Mouse (Mus musculus): ENCODE measurements around the gene Rbfox1. TPM values are rescaled to one million over a fixed set of nuclear protein-coding genes. Genes with fewer than 3 reads are reported as not detected.

Gene Rbfox1
- polyA plus RNA-seq, 1 experiment from 2014 or later: 148 TPM

DNA sequence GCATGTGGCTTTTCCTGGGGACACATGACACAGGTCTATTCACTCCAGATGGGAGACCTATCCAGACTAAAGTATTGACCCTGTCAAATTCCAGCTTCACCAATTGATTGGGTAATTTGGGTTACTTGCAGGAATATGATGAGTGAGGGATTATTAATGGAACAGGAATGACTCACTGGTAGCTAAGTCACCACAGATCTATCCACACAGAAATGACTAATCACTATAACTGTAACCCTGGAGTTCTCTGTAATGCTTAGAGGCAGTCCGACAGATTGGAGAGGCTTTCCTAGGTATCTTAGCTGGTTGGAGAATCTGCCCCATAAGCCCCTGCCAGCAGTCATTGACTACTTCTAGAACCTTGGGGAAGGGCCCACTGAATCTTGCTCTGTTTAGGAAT is 827.2 kb downstream of the Rbfox1 start:
- ATAC-seq (ENCODE audit: low FRiP score): no peak
- no peak overlapping the region for H3K4me3 ChIP-seq
- H3K4me1 ChIP-seq (replicated peaks): peaks cover 9% of the 10 kb centered on the region
- no peaks in the 10 kb centered on the region for H3K27me3 ChIP-seq
- no peaks in the 10 kb centered on the region for H3K9me3 ChIP-seq
- H3K27ac ChIP-seq: no peak overlapping the region
- no peak overlapping the region for H3K4me2 ChIP-seq
- no peaks in the 10 kb centered on the region for H3K36me3 ChIP-seq
- 97% methylated on average over 1 of the region's 1 CpGs for WGBS
- H3K9ac ChIP-seq: no peak overlapping the region

DNA sequence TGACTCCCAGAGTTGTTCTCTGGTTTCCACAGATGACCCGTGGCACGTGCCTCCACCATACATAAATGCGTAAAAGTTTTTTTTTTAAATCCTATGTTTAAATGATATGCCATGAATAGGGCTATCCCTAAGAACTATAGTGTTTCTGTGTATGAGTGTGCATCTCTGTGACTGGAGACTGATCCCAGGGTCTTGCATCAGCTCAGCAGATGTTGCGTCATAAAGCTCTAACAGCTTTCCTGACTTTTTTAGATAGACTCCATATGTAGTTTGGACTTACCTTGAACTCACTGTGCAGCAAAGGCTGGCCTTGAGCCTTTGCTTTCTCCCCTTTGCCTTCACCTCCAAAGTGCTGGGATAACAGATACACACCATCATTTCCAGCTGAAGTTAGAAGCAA is 830.1 kb downstream of the Rbfox1 start:
- 97% methylated on average over 4 of the region's 4 CpGs for WGBS
- Histone ChIP-seq H3K36me3 (no peaks in the 10 kb centered on the region), H3K27me3 (no peaks in the 10 kb centered on the region), H3K9me3 (no peaks in the 10 kb centered on the region), H3K27ac (no peak overlapping the region), H3K4me3 (no peak overlapping the region), H3K9ac (no peak overlapping the region), H3K4me1 (replicated peaks) (peaks cover 12% of the 10 kb centered on the region), H3K4me2 (no peak overlapping the region)
- ATAC-seq (ENCODE audit: low FRiP score): no peak

GRCm38 (mm10) chr16:6716214-6716911 is 831.2 kb downstream of the Rbfox1 start:
- Histone ChIP-seq H3K9ac (no peak overlapping the region), H3K4me3 (no peak overlapping the region), H3K27me3 (no peaks in the 10 kb centered on the region), H3K27ac (peak overlapping the region; percentile 10; the same call in 1 of the 2 replicates), H3K9me3 (no peaks in the 10 kb centered on the region), H3K4me1 (replicated peaks) (peaks cover 12% of the 10 kb centered on the region), H3K4me2 (no peak overlapping the region), H3K36me3 (no peaks in the 10 kb centered on the region)
- WGBS: 71% methylated on average over 9 of the region's 9 CpGs
- ATAC-seq (ENCODE audit: low FRiP score): 0 out of 2 replicates have a peak, but pooled peaks have one; percentile 69

GRCm38 (mm10) chr16:6719027-6719426 is 833.9 kb downstream of the Rbfox1 start:
- Histone ChIP-seq H3K4me2 (no peak overlapping the region), H3K36me3 (no peaks in the 10 kb centered on the region), H3K27ac (peak overlapping the region; percentile 58), H3K4me3 (no peak overlapping the region), H3K9me3 (no peaks in the 10 kb centered on the region), H3K4me1 (replicated peaks) (peaks cover 12% of the 10 kb centered on the region), H3K9ac (no peak overlapping the region), H3K27me3 (no peaks in the 10 kb centered on the region)
- ATAC-seq (ENCODE audit: low FRiP score): no peak
- WGBS: 79% methylated on average over 8 of the region's 8 CpGs

DNA sequence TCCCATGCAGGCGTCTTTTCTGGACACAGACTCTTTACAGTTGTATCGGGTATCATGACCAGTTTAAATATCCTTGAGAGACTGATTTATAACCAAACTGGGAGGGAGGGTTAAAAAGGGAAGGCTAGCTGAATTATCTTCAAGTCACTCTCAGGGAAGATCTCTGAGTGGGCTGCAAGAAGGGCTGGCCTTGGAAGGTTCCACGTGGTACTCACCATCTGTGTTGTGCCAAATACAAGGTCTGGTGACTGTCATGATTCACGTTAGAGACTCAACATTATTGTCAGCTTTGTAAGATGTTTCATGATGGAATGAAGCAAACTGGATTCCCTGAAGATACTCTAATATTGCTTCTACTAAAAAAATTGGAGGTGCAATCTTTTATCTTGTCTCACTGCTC is 847.5 kb downstream of the Rbfox1 start:
- Histone ChIP-seq H3K27ac (no peak overlapping the region), H3K4me2 (no peak overlapping the region), H3K36me3 (no peaks in the 10 kb centered on the region), H3K27me3 (no peaks in the 10 kb centered on the region), H3K9ac (no peak overlapping the region), H3K4me3 (no peak overlapping the region), H3K9me3 (no peaks in the 10 kb centered on the region), H3K4me1 (replicated peaks) (no peaks in the 10 kb centered on the region)
- no peak for ATAC-seq (ENCODE audit: low FRiP score)
- 85% methylated on average over 4 of the region's 4 CpGs for WGBS

DNA sequence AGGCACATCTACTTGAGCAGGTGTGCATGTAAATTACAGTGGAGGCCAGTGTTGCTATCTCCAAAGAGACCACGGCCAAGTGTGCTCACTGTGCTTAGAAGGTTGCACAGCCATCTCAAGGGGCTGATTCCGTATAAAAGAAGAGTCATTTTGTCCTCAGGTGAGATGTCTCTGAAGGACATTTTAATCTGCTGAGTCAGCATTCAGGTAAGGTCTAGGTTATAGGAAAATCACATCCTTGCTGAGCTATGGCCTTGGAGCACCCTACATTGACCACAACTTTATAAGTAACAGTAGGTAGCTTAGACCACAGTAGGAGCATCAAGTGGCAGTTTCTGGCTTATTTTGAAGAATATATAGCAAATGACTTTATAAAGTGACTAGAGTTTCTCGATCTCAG is 848.3 kb downstream of the Rbfox1 start:
- H3K4me3 ChIP-seq: no peak overlapping the region
- 93% methylated on average over 3 of the region's 3 CpGs for WGBS
- H3K27ac ChIP-seq: no peak overlapping the region
- no peak overlapping the region for H3K4me2 ChIP-seq
- no peaks in the 10 kb centered on the region for H3K4me1 ChIP-seq (replicated peaks)
- ATAC-seq (ENCODE audit: low FRiP score): no peak
- H3K27me3 ChIP-seq: no peaks in the 10 kb centered on the region
- H3K9me3 ChIP-seq: no peaks in the 10 kb centered on the region
- H3K36me3 ChIP-seq: no peaks in the 10 kb centered on the region
- no peak overlapping the region for H3K9ac ChIP-seq

DNA sequence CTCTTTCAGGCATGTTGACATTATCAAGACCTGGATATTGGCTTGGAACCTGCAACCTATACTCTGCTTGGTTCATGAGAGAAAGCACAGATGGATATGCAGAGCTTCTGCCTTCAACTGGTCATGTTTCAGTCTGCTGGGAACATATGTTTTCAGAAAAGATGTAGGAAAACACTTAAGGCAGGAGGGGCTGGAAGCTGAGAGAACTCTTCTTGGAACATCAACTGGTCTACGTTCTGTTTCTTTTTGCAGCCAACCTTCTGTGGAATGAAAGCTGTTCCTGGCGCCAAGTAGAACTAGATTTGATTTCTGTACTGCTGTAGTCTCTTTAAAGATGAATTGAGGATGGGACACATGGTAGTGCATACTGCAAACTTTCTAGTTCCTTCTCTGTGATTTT is 851.4 kb downstream of the Rbfox1 start:
- H3K27me3 ChIP-seq: no peaks in the 10 kb centered on the region
- H3K4me2 ChIP-seq: no peak overlapping the region
- no peaks in the 10 kb centered on the region for H3K36me3 ChIP-seq
- H3K9me3 ChIP-seq: no peaks in the 10 kb centered on the region
- no peak for ATAC-seq (ENCODE audit: low FRiP score)
- 90% methylated on average over 2 of the region's 2 CpGs for WGBS
- H3K4me3 ChIP-seq: no peak overlapping the region
- no peaks in the 10 kb centered on the region for H3K4me1 ChIP-seq (replicated peaks)
- no peak overlapping the region for H3K9ac ChIP-seq
- H3K27ac ChIP-seq: no peak overlapping the region

DNA sequence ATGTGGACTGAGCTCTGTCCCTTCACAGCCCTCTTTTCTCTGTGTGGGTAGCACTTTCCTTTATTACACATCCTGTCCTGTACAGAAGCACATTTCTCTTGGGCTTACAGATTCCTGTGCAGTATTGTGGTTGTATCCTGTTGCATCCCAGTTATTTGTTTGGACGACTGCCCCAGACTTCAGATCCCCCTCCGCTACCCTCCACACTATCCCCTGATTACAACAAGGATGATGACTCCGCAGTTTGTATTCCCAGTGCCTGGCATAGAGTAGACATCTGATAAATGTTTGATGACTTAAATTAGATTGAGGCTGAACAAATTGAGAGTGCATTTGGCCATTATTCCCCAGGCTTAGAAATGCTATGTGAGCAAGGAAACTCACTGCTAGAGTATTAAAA is 851.8 kb downstream of the Rbfox1 start:
- Histone ChIP-seq H3K4me3 (no peak overlapping the region), H3K27ac (no peak overlapping the region), H3K4me1 (replicated peaks) (no peaks in the 10 kb centered on the region), H3K9me3 (no peaks in the 10 kb centered on the region), H3K36me3 (no peaks in the 10 kb centered on the region), H3K9ac (no peak overlapping the region), H3K4me2 (no peak overlapping the region), H3K27me3 (no peaks in the 10 kb centered on the region)
- WGBS: 74% methylated on average over 3 of the region's 3 CpGs
- no peak for ATAC-seq (ENCODE audit: low FRiP score)

DNA sequence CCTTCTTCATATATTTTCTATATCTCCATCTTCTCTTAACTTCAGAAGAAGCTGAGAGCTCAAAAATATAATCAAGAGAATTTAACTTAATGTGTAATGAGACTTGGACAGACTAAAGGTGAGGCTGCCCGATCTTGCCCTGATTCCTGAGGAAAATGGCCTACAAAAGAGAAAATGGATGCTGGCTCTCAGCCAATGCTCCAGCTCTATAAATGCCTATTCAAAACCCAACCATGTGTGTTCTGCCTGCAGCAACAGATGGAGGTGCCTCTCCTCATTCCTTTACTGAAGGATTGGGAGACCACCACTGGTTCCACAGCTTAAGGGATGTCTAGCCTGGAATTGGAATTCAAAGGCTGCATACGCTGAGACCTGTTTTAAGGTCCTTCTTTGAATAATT is 861.0 kb downstream of the Rbfox1 start:
- 0 out of 2 replicates have a peak, but pooled peaks cover 4% of the 10 kb centered on the region for H3K4me1 ChIP-seq (replicated peaks)
- H3K27ac ChIP-seq: no peak overlapping the region
- H3K9me3 ChIP-seq: no peaks in the 10 kb centered on the region
- no peak for ATAC-seq (ENCODE audit: low FRiP score)
- no peak overlapping the region for H3K4me2 ChIP-seq
- no peak overlapping the region for H3K4me3 ChIP-seq
- no peaks in the 10 kb centered on the region for H3K27me3 ChIP-seq
- no peaks in the 10 kb centered on the region for H3K36me3 ChIP-seq
- H3K9ac ChIP-seq: no peak overlapping the region
- 80% methylated on average over 2 of the region's 2 CpGs for WGBS

DNA sequence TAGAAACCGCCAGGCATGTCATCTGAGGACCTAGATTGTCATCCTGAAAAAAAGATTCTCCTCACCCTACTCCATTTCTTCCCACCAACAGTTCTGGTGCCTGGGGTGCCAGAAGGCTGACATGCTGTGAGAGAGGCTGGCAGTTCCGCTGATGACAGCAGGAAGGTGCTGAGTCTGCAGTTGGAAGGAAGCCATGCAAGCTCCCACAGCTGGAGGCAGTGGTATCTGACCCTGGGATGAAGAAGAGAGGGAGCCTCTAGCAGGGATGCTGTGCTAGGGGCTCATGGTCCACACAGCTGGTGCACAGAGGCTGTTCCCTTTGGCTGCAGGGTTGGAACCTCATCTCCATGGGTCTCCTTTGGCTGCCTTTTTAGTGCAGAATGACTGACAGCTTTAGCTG is 865.3 kb downstream of the Rbfox1 start:
- H3K27me3 ChIP-seq: no peaks in the 10 kb centered on the region
- 69% methylated on average over 2 of the region's 2 CpGs for WGBS

GRCm38 (mm10) chr16:6754847-6755246 is 869.7 kb downstream of the Rbfox1 start:
- Histone ChIP-seq H3K4me1 (replicated peaks) (peaks cover 10% of the 10 kb centered on the region; the same call in 1 of the 2 replicates), H3K4me2 (no peak overlapping the region), H3K36me3 (no peaks in the 10 kb centered on the region), H3K9ac (no peak overlapping the region), H3K27me3 (no peaks in the 10 kb centered on the region), H3K9me3 (no peaks in the 10 kb centered on the region), H3K4me3 (no peak overlapping the region), H3K27ac (no peak overlapping the region)
- ATAC-seq (ENCODE audit: low FRiP score): no peak
- WGBS: 80% methylated on average over 3 of the region's 3 CpGs

More for the DNA sequence above, 865.3 kb downstream of the Rbfox1 start:
- H3K9me3 ChIP-seq: no peaks in the 10 kb centered on the region
- no peak overlapping the region for H3K4me3 ChIP-seq
- no peak overlapping the region for H3K9ac ChIP-seq
- no peaks in the 10 kb centered on the region for H3K36me3 ChIP-seq
- no peak overlapping the region for H3K4me2 ChIP-seq
- H3K4me1 ChIP-seq (replicated peaks): peaks cover 10% of the 10 kb centered on the region; the same call in 1 of the 2 replicates
- ATAC-seq (ENCODE audit: low FRiP score): no peak
- no peak overlapping the region for H3K27ac ChIP-seq

GRCm38 (mm10) chr16:6769495-6770237 is 884.5 kb downstream of the Rbfox1 start:
- Histone ChIP-seq H3K36me3 (no peaks in the 10 kb centered on the region), H3K4me2 (no peak overlapping the region), H3K27me3 (no peaks in the 10 kb centered on the region), H3K4me3 (no peak overlapping the region), H3K4me1 (replicated peaks) (peaks cover 16% of the 10 kb centered on the region), H3K27ac (peak overlapping the region; percentile 60), H3K9ac (no peak overlapping the region), H3K9me3 (no peaks in the 10 kb centered on the region)
- ATAC-seq (ENCODE audit: low FRiP score): no peak
- WGBS: 67% methylated on average over 14 of the region's 14 CpGs
